Mouse (Mus musculus) forebrain, embryonic 15.5 days (tissue): Measurements from ENCODE around the gene Chst11. TPM values are rescaled to one million over a fixed set of nuclear protein-coding genes. Genes with fewer than 3 reads are reported as not detected.
A peak's percentile ranks its signal among the peaks of the same experiment; 100 is the strongest.

Experiments
- ATAC-seq: fragments of 200-750 bp; cut with Nextera tagmentation; replicated peaks from 2 replicates; pipeline ENCODE4 v1.8.0; 2017; ENCODE audit warnings: mild to moderate bottlenecking, moderate TSS enrichment, moderate library complexity
- H3K27ac ChIP-seq: fragments of 300-500 bp; sonication (generic); replicated peaks from 2 replicates; pipeline ENCODE4 v1.5.1; 2015; ENCODE audit warnings: mild to moderate bottlenecking, inconsistent platforms
- H3K27me3 ChIP-seq: fragments of 300-500 bp; sonication (generic); 2 replicates; pipeline ENCODE4 v1.6.1; 2015; ENCODE audit warnings: inconsistent platforms
- H3K36me3 ChIP-seq: fragments of 300-500 bp; sonication (generic); 2 replicates; pipeline ENCODE4 v1.6.1; 2015; ENCODE audit warnings: mild to moderate bottlenecking, inconsistent platforms
- H3K4me1 ChIP-seq: fragments of 300-500 bp; sonication (generic); 2 replicates; pipeline ENCODE4 v1.6.1; 2015; ENCODE audit warnings: inconsistent platforms
- H3K4me2 ChIP-seq: fragments of 300-500 bp; sonication (generic); replicated peaks from 2 replicates; pipeline ENCODE4 v1.6.1; 2015; ENCODE audit warnings: mild to moderate bottlenecking, inconsistent platforms
- H3K4me3 ChIP-seq: fragments of 300-500 bp; sonication (generic); 2 replicates; pipeline ENCODE4 v1.5.1; 2015; ENCODE audit warnings: mild to moderate bottlenecking, inconsistent platforms
- H3K9ac ChIP-seq: fragments of 300-500 bp; sonication (generic); replicated peaks from 2 replicates; pipeline ENCODE4 v1.6.1; 2015; ENCODE audit warnings: mild to moderate bottlenecking, inconsistent platforms
- H3K9me3 ChIP-seq: fragments of 300-500 bp; sonication (generic); 2 replicates; pipeline ENCODE4 v1.6.1; 2016; ENCODE audit warnings: inconsistent platforms
- WGBS: fragments of 180-500 bp; shearing (Covaris S2); methylation state at CpG from one replicate; pipeline ENCODE4 v1.1.7; 2015; ENCODE audit warnings: mixed read lengths; 5-methylcytosine and 5-hydroxymethylcytosine counted together
- polyA plus RNA-seq: library from polyadenylated mRNA; unstranded; fragments of >200 nt; fragmentation: Nextera tagmentation; extraction: Ambion mirVana; gene quantifications from 2 replicates; pipeline ENCODE4 v1.2.1, GENCODE M21; 2015

Chst11 gene
- polyA plus RNA-seq, 1 experiment from 2014 or later = 3.1 TPM

- Histone ChIP-seq H3K36me3 (no peaks in the 10 kb centered on the region), H3K9ac (no peak overlapping the region), H3K27ac (no peak overlapping the region), H3K27me3 (no peaks in the 10 kb centered on the region), H3K4me1 (no peaks in the 10 kb centered on the region), H3K4me3 (no peak overlapping the region), H3K9me3 (no peaks in the 10 kb centered on the region), H3K4me2 (no peak overlapping the region)
- 86% methylated on average over 11 of the region's 11 CpGs for WGBS
- no peak for ATAC-seq
These were observed 13.7 kb upstream of the Chst11 start for GRCm38 (mm10) chr10:82971549-82971948.

GRCm38 (mm10) chr10:82974201-82974600 lies 11.1 kb upstream of the Chst11 start:
- WGBS = 80% methylated on average over 5 of the region's 5 CpGs
- Histone ChIP-seq H3K27me3 (no peaks in the 10 kb centered on the region), H3K4me2 (no peak overlapping the region), H3K4me1 (no peaks in the 10 kb centered on the region), H3K36me3 (no peaks in the 10 kb centered on the region), H3K4me3 (no peak overlapping the region), H3K9me3 (no peaks in the 10 kb centered on the region), H3K9ac (no peak overlapping the region), H3K27ac (no peak overlapping the region)
- ATAC-seq = no peak

GRCm38 (mm10) chr10:82974627-82975177 lies 10.6 kb upstream of the Chst11 start:
- Histone ChIP-seq H3K27me3 (no peaks in the 10 kb centered on the region), H3K4me3 (no peak overlapping the region), H3K27ac (no peak overlapping the region), H3K9me3 (no peaks in the 10 kb centered on the region), H3K4me2 (no peak overlapping the region), H3K4me1 (no peaks in the 10 kb centered on the region), H3K36me3 (no peaks in the 10 kb centered on the region), H3K9ac (no peak overlapping the region)
- no peak for ATAC-seq
- WGBS = 69% methylated on average over 6 of the region's 6 CpGs

- no peak for ATAC-seq
- 90% methylated on average over 15 of the region's 15 CpGs for WGBS
- H3K27ac ChIP-seq = no peak overlapping the region
These were observed 9.5 kb upstream of the Chst11 start for GRCm38 (mm10) chr10:82975806-82976205.

GRCm38 (mm10) chr10:82982286-82982685 lies 3.0 kb upstream of the Chst11 start:
- Histone ChIP-seq H3K4me2 (no peak overlapping the region), H3K9ac (no peak overlapping the region), H3K4me1 (peaks cover 17% of the 10 kb centered on the region), H3K27ac (no peak overlapping the region), H3K4me3 (no peak overlapping the region), H3K9me3 (no peaks in the 10 kb centered on the region), H3K36me3 (no peaks in the 10 kb centered on the region), H3K27me3 (peaks cover 10% of the 10 kb centered on the region; the same call in 1 of the 2 replicates)
- 90% methylated on average over 3 of the region's 3 CpGs for WGBS
- ATAC-seq = no peak

More at GRCm38 (mm10) chr10:82975806-82976205, 9.5 kb upstream of the Chst11 start:
- H3K4me2 ChIP-seq = no peak overlapping the region
- no peaks in the 10 kb centered on the region for H3K4me1 ChIP-seq
- no peaks in the 10 kb centered on the region for H3K9me3 ChIP-seq
- no peak overlapping the region for H3K9ac ChIP-seq
- no peaks in the 10 kb centered on the region for H3K36me3 ChIP-seq
- H3K4me3 ChIP-seq = no peak overlapping the region
- H3K27me3 ChIP-seq = no peaks in the 10 kb centered on the region

GRCm38 (mm10) chr10:82985700-82986131 lies 418 bp downstream of the Chst11 start:
- H3K27ac ChIP-seq = peak overlapping the region; percentile 80
- under 1% methylated on average over 32 of the region's 32 CpGs for WGBS
- peak overlapping the region; percentile 85 for H3K9ac ChIP-seq
- H3K4me3 ChIP-seq = peak overlapping the region; percentile 88
- H3K4me1 ChIP-seq = peaks cover 32% of the 10 kb centered on the region
- no peaks in the 10 kb centered on the region for H3K36me3 ChIP-seq
- H3K4me2 ChIP-seq = peak overlapping the region; percentile 83
- ATAC-seq = peak; percentile 24
- peaks cover 10% of the 10 kb centered on the region; the same call in 1 of the 2 replicates for H3K27me3 ChIP-seq
- no peaks in the 10 kb centered on the region for H3K9me3 ChIP-seq

GRCm38 (mm10) chr10:82986251-82986992 lies 1.1 kb downstream of the Chst11 start:
- no peaks in the 10 kb centered on the region for H3K9me3 ChIP-seq
- H3K36me3 ChIP-seq = no peaks in the 10 kb centered on the region
- 3% methylated on average over 21 of the region's 21 CpGs for WGBS
- peak; percentile 36 for ATAC-seq
- peaks cover 10% of the 10 kb centered on the region; the same call in 1 of the 2 replicates for H3K27me3 ChIP-seq
- peak overlapping the region; percentile 83 for H3K4me2 ChIP-seq
- peak overlapping the region; percentile 80 for H3K27ac ChIP-seq
- H3K4me3 ChIP-seq = peak overlapping the region; percentile 88
- H3K4me1 ChIP-seq = peaks cover 38% of the 10 kb centered on the region
- H3K9ac ChIP-seq = peak overlapping the region; percentile 85

- WGBS = 8% methylated on average over 8 of the region's 8 CpGs
These were observed 1.7 kb downstream of the Chst11 start for GRCm38 (mm10) chr10:82986993-82987349.

GRCm38 (mm10) chr10:82987394-82987793 lies 2.1 kb downstream of the Chst11 start:
- 9% methylated on average over 4 of the region's 4 CpGs for WGBS
- Histone ChIP-seq H3K9me3 (no peaks in the 10 kb centered on the region), H3K4me2 (peak overlapping the region; percentile 83), H3K4me1 (peaks cover 42% of the 10 kb centered on the region), H3K27ac (no peak overlapping the region), H3K9ac (no peak overlapping the region; the same call in 1 of the 2 replicates), H3K27me3 (peaks cover 10% of the 10 kb centered on the region; the same call in 1 of the 2 replicates), H3K36me3 (no peaks in the 10 kb centered on the region), H3K4me3 (peak overlapping the region; percentile 88)
- ATAC-seq = no peak

More at GRCm38 (mm10) chr10:82986993-82987349, 1.7 kb downstream of the Chst11 start:
- Histone ChIP-seq H3K4me1 (peaks cover 38% of the 10 kb centered on the region), H3K4me3 (peak overlapping the region; percentile 88), H3K27ac (no peak overlapping the region), H3K9me3 (no peaks in the 10 kb centered on the region), H3K27me3 (peaks cover 10% of the 10 kb centered on the region; the same call in 1 of the 2 replicates), H3K9ac (peak overlapping the region; percentile 85), H3K4me2 (peak overlapping the region; percentile 83), H3K36me3 (no peaks in the 10 kb centered on the region)
- ATAC-seq = no peak

GRCm38 (mm10) chr10:82989418-82990025 lies 4.2 kb downstream of the Chst11 start:
- Histone ChIP-seq H3K4me1 (peaks cover 43% of the 10 kb centered on the region), H3K9ac (no peak overlapping the region), H3K27ac (no peak overlapping the region), H3K4me3 (no peak overlapping the region), H3K27me3 (no peaks in the 10 kb centered on the region), H3K4me2 (no peak overlapping the region), H3K36me3 (no peaks in the 10 kb centered on the region), H3K9me3 (no peaks in the 10 kb centered on the region)
- WGBS = 55% methylated on average over 13 of the region's 13 CpGs
- no peak for ATAC-seq

GRCm38 (mm10) chr10:82990918-82991317 lies 5.6 kb downstream of the Chst11 start:
- H3K27me3 ChIP-seq = no peaks in the 10 kb centered on the region
- WGBS = 26% methylated on average over 7 of the region's 7 CpGs
- ATAC-seq = no peak
- H3K27ac ChIP-seq = no peak overlapping the region
- H3K4me2 ChIP-seq = no peak overlapping the region
- H3K9me3 ChIP-seq = no peaks in the 10 kb centered on the region
- H3K4me1 ChIP-seq = peaks cover 39% of the 10 kb centered on the region
- no peaks in the 10 kb centered on the region for H3K36me3 ChIP-seq
- H3K9ac ChIP-seq = no peak overlapping the region
- no peak overlapping the region for H3K4me3 ChIP-seq
